Mouse (Mus musculus) liver, postnatal 0 days (tissue): Measurements from ENCODE around the gene Pabpn1.

ENCODE experiments used
- CTCF ChIP-seq: sonication (generic); IDR thresholded peaks from 2 replicates; pipeline ENCODE4 v1.5.1; 2016; ENCODE audit warnings: antibody characterized with exemption, low read depth
- EP300 ChIP-seq: IDR thresholded peaks from 2 replicates; pipeline ENCODE4 v1.6.1; 2016; ENCODE audit warnings: antibody characterized with exemption, low read depth, mild to moderate bottlenecking

DNA sequence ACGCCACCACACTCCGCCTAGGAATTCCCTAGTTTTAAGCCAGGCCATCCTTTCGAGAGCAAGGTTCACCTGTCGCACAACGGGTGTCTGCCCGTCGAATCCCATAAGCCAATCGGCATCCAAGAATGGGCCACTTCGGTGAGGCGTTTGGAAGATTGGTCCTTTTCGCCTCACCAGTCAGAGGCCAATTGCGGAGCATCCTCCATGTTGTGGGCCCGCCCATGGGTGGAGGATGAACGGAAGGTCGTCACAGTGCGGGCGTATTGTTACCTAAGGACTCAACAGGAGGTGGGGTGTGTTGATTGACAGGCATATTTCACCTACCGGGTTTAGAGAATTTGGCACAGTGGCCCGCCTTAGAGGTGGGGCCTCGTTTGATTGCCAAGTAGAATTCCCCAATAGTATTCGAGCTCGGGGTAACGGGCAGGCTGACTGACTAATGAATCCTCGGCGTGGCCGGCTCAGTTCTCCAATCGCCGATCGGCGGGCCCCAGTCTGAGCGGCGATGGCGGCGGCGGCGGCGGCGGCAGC, 1.4 kb downstream of the Pabpn1 start:
- TF ChIP-seq CTCF: no peak
- TF ChIP-seq EP300: peak; percentile 52; the same call in 1 of the 2 replicates
